Comparison of ENCODE assay signal across 8 mouse cellular contexts in the genomic region with DNA sequence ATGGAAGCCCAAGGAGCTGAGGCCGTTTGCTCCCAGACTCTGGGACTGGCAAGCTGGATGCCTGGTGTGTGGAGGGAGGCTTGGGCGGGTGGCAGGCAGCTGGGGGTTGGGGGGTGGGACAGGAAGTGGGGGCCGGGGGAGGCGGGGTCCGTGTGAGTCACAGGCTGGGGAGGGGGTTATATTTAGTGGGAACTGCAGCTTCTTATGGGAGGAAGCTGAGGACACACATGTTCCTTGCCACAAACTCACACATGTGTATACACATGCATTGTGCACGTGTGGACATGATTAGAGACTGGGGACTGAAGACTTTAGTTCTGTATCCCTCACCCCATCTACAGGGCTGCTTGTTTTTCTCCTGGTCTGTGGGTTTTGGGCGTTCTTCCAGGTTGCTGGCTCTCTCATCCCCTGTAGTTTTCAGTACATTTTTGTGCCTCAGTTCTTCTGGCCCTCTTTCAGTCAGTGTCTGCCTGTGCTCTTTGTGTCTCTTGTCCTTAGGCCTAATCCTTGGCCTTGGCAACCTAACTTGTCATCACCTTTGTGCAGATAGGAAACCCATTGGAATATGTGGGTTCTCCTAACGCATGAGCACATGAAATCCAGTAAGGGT. TPM values are rescaled to one million over a fixed set of nuclear protein-coding genes. Genes with fewer than 3 reads are reported as not detected.
DNase-seq lines count a peak whose midpoint lies in the region; ATAC-seq and TF ChIP-seq lines count a peak whose summit lies in the region.

No protein-coding gene starts in this region.

- peak overlapping the region; percentile 57 for H3K4me3 ChIP-seq in heart, embryonic 12.5 days
- no peak overlapping the region for H3K4me3 ChIP-seq in heart, adult 2 months
- H3K4me3 ChIP-seq in C2C12 (ENCODE audit: insufficient read depth, poor library complexity, severe bottlenecking), result peak overlapping the region; percentile 90
- peak overlapping the region; percentile 69 for H3K4me3 ChIP-seq in embryonic facial prominence, embryonic 14.5 days (ENCODE audit: low read depth, low read length)
- peak overlapping the region; percentile 47 for H3K4me3 ChIP-seq in limb, embryonic 11.5 days (ENCODE audit: low read depth, low read length)
- peak overlapping the region; percentile 62 for H3K4me3 ChIP-seq in stomach, embryonic 14.5 days (ENCODE audit: low read depth, low read length)

- peak overlapping the region; percentile 85 for H3K4me2 ChIP-seq in heart, embryonic 12.5 days
- H3K4me2 ChIP-seq in embryonic facial prominence, embryonic 14.5 days (ENCODE audit: low read depth, low read length), result peak overlapping the region; percentile 85
- H3K4me2 ChIP-seq in limb, embryonic 11.5 days (ENCODE audit: low read depth, severe bottlenecking), result peak overlapping the region; percentile 59
- H3K4me2 ChIP-seq in stomach, embryonic 14.5 days (replicated peaks; ENCODE audit: low read depth, low read length), result peak overlapping the region; percentile 86

- ATAC-seq in heart, embryonic 12.5 days (ENCODE audit: insufficient number of reproducible peaks, low FRiP score), result no peak
- ATAC-seq in embryonic facial prominence, embryonic 14.5 days (ENCODE audit: low read depth), result no peak
- ATAC-seq in limb, embryonic 11.5 days (ENCODE audit: insufficient number of reproducible peaks, low FRiP score, low TSS enrichment, low read depth), result no peak
- no peak for ATAC-seq in stomach, embryonic 14.5 days (ENCODE audit: insufficient number of reproducible peaks, insufficient read depth, low FRiP score, low read depth)

- H3ac ChIP-seq in C2C12 (ENCODE audit: control insufficient read depth, insufficient read length, low read depth), result peak overlapping the region; percentile 38

- H3K79me2 ChIP-seq in heart, adult 2 months (replicated peaks; ENCODE audit: control insufficient read depth, insufficient read depth, low read length), result no peaks in the 10 kb centered on the region
- peaks cover 69% of the 10 kb centered on the region for H3K79me2 ChIP-seq in C2C12 (ENCODE audit: control insufficient read depth, insufficient read depth)

- H3K79me3 ChIP-seq in C2C12 (ENCODE audit: low read depth), result peaks cover 40% of the 10 kb centered on the region

- TF ChIP-seq CTCF in heart, adult 2 months (IDR thresholded peaks at IDR 0.05), result no peak
- no peak for TF ChIP-seq CTCF in C2C12 (IDR thresholded peaks at IDR 0.05; ENCODE audit: control insufficient read depth, insufficient read depth, insufficient read length)

- peak overlapping the region; percentile 66 for H3K27ac ChIP-seq in heart, embryonic 12.5 days (ENCODE audit: poor library complexity, severe bottlenecking)
- no peak overlapping the region for H3K27ac ChIP-seq in heart, adult 2 months
- peak overlapping the region; percentile 94 for H3K27ac ChIP-seq in embryonic facial prominence, embryonic 14.5 days (replicated peaks; ENCODE audit: low read depth, low read length)
- peak overlapping the region; percentile 77 for H3K27ac ChIP-seq in limb, embryonic 11.5 days (replicated peaks; ENCODE audit: low read depth, low read length)
- peak overlapping the region; percentile 58 for H3K27ac ChIP-seq in stomach, embryonic 14.5 days (ENCODE audit: low read length)

- intact Hi-C loops in heart, adult 2 months (cut with DNase I), result no loop called here

- TF ChIP-seq POLR2A in heart, adult 2 months (IDR thresholded peaks at IDR 0.05; ENCODE audit: insufficient read depth, low read depth, low read length), result no peak

- H3K9ac ChIP-seq in heart, embryonic 12.5 days, result peak overlapping the region; percentile 34
- H3K9ac ChIP-seq in heart, adult 2 months (ENCODE audit: low read depth, low read length), result no peak overlapping the region
- H3K9ac ChIP-seq in embryonic facial prominence, embryonic 14.5 days (ENCODE audit: low read depth, low read length), result peak overlapping the region; percentile 85; the same call in 1 of the 2 replicates
- no peak overlapping the region; the same call in 1 of the 2 replicates for H3K9ac ChIP-seq in limb, embryonic 11.5 days (ENCODE audit: low read length)
- H3K9ac ChIP-seq in stomach, embryonic 14.5 days (replicated peaks; ENCODE audit: low read depth, low read length), result no peak overlapping the region

- DNase-seq in heart, adult 2 months, result no peak
- peak; percentile 64 for DNase-seq in embryonic facial prominence, embryonic 14.5 days (ENCODE audit: low spot score)
- DNase-seq in limb, embryonic 11.5 days (ENCODE audit: low spot score), result no peak
- DNase-seq in urinary bladder, postnatal 36 days (ENCODE audit: low spot score in 2 of 2), result no peak
- no peak for DNase-seq in kidney, postnatal 36 days

- H3K4me1 ChIP-seq in heart, embryonic 12.5 days (replicated peaks), result peaks cover 62% of the 10 kb centered on the region
- H3K4me1 ChIP-seq in heart, adult 2 months (ENCODE audit: control insufficient read depth, insufficient read depth, low read length), result peaks cover 1% of the 10 kb centered on the region; the same call in 1 of the 2 replicates
- H3K4me1 ChIP-seq in embryonic facial prominence, embryonic 14.5 days (ENCODE audit: control insufficient read depth, insufficient read depth, low read length), result peaks cover 38% of the 10 kb centered on the region
- peaks cover 45% of the 10 kb centered on the region for H3K4me1 ChIP-seq in limb, embryonic 11.5 days (ENCODE audit: control insufficient read depth, insufficient read depth, low read length)
- peaks cover 40% of the 10 kb centered on the region for H3K4me1 ChIP-seq in stomach, embryonic 14.5 days (ENCODE audit: control insufficient read depth, insufficient read depth, low read length)

- no peaks in the 10 kb centered on the region for H3K36me3 ChIP-seq in heart, embryonic 12.5 days
- H3K36me3 ChIP-seq in heart, adult 2 months (ENCODE audit: control insufficient read depth, insufficient read depth, low read length), result no peaks in the 10 kb centered on the region
- no peaks in the 10 kb centered on the region for H3K36me3 ChIP-seq in C2C12 (ENCODE audit: control insufficient read depth, insufficient read depth)
- H3K36me3 ChIP-seq in embryonic facial prominence, embryonic 14.5 days (ENCODE audit: control insufficient read depth, insufficient read depth, low read length), result no peaks in the 10 kb centered on the region
- H3K36me3 ChIP-seq in limb, embryonic 11.5 days (ENCODE audit: control insufficient read depth, insufficient read depth, low read length), result no peaks in the 10 kb centered on the region
- H3K36me3 ChIP-seq in stomach, embryonic 14.5 days (ENCODE audit: control insufficient read depth, insufficient read depth, low read length), result no peaks in the 10 kb centered on the region

- no peak for TF ChIP-seq EP300 in heart, adult 2 months (IDR thresholded peaks at IDR 0.05; ENCODE audit: insufficient read depth, low read depth, low read length)

- 22% methylated on average over 8 of the region's 8 CpGs for WGBS in heart, embryonic 12.5 days
- 27% methylated on average over 8 of the region's 8 CpGs for WGBS in heart, adult 2 months
- WGBS in embryonic facial prominence, embryonic 14.5 days, result 15% methylated on average over 7 of the region's 8 CpGs
- 15% methylated on average over 8 of the region's 8 CpGs for WGBS in limb, embryonic 11.5 days
- WGBS in stomach, embryonic 14.5 days, result 16% methylated on average over 8 of the region's 8 CpGs

- H3K27me3 ChIP-seq in heart, embryonic 12.5 days (replicated peaks), result no peaks in the 10 kb centered on the region
- H3K27me3 ChIP-seq in heart, adult 2 months (ENCODE audit: control insufficient read depth, insufficient read depth, low read length), result no peaks in the 10 kb centered on the region
- H3K27me3 ChIP-seq in C2C12 (ENCODE audit: control insufficient read depth, insufficient read depth, insufficient read length), result no peaks in the 10 kb centered on the region
- H3K27me3 ChIP-seq in embryonic facial prominence, embryonic 14.5 days (replicated peaks; ENCODE audit: control insufficient read depth, insufficient read depth, low read length), result no peaks in the 10 kb centered on the region
- no peaks in the 10 kb centered on the region for H3K27me3 ChIP-seq in limb, embryonic 11.5 days (ENCODE audit: control insufficient read depth, insufficient read depth, low read length)
- H3K27me3 ChIP-seq in stomach, embryonic 14.5 days (ENCODE audit: control insufficient read depth, insufficient read depth, low read length), result no peaks in the 10 kb centered on the region

- no peaks in the 10 kb centered on the region for H3K9me3 ChIP-seq in heart, embryonic 12.5 days (replicated peaks)
- no peaks in the 10 kb centered on the region for H3K9me3 ChIP-seq in embryonic facial prominence, embryonic 14.5 days (ENCODE audit: control insufficient read depth, low read length)
- no peaks in the 10 kb centered on the region for H3K9me3 ChIP-seq in limb, embryonic 11.5 days (ENCODE audit: control insufficient read depth, low read length)
- H3K9me3 ChIP-seq in stomach, embryonic 14.5 days (ENCODE audit: control insufficient read depth, low read depth, low read length), result no peaks in the 10 kb centered on the region

RNA-seq across cellular contexts. Expression of gene Dlg4, which starts 3.4 kb away (rescaled TPM):
- polyA plus RNA-seq in heart, embryonic 12.5 days (2016; fragmentation: Nextera tagmentation; extraction: Ambion mirVana), result 4.2 and 6.0 TPM in 2 replicates
- total RNA-seq in heart, adult 2 months (2021), result 1 to 10 TPM; 5.2 to 5.7 TPM
- 6.9 and 9.8 TPM in 2 replicates for polyA plus RNA-seq in heart, adult 2 months (2012; rRNA removed)
- 25.3 TPM for polyA plus RNA-seq in C2C12 (2012; fragmentation: generic; extraction: Trizol)
- polyA plus RNA-seq in embryonic facial prominence, embryonic 14.5 days (2014; fragmentation: Nextera tagmentation; extraction: Ambion mirVana), result 7.3 and 8.4 TPM in 2 replicates
- 10.0 and 10.8 TPM in 2 replicates for polyA plus RNA-seq in limb, embryonic 11.5 days (2014; fragmentation: Nextera tagmentation; extraction: Ambion mirVana)
- polyA plus RNA-seq in stomach, embryonic 14.5 days (2014; fragmentation: Nextera tagmentation; extraction: Ambion mirVana), result 12.4 and 13.8 TPM in 2 replicates

RNA-seq across cellular contexts. Expression of gene Acadvl, which starts 4.9 kb away (rescaled TPM):
- 126 and 129 TPM in 2 replicates for polyA plus RNA-seq in heart, embryonic 12.5 days (2016; fragmentation: Nextera tagmentation; extraction: Ambion mirVana)
- total RNA-seq in heart, adult 2 months (2021), result 1,000 to 10,000 TPM; 1,139 to 1,355 TPM
- 701 and 889 TPM in 2 replicates for polyA plus RNA-seq in heart, adult 2 months (2012; rRNA removed)
- 87.8 TPM for polyA plus RNA-seq in C2C12 (2012; fragmentation: generic; extraction: Trizol)
- polyA plus RNA-seq in embryonic facial prominence, embryonic 14.5 days (2014; fragmentation: Nextera tagmentation; extraction: Ambion mirVana), result 90.0 and 95.5 TPM in 2 replicates
- 52.9 and 53.5 TPM in 2 replicates for polyA plus RNA-seq in limb, embryonic 11.5 days (2014; fragmentation: Nextera tagmentation; extraction: Ambion mirVana)
- polyA plus RNA-seq in stomach, embryonic 14.5 days (2014; fragmentation: Nextera tagmentation; extraction: Ambion mirVana), result 61.3 and 62.7 TPM in 2 replicates

RNA-seq across cellular contexts. Expression of gene Dvl2, which starts 19.7 kb away (rescaled TPM):
- polyA plus RNA-seq in heart, embryonic 12.5 days (2016; fragmentation: Nextera tagmentation; extraction: Ambion mirVana), result 25.8 and 26.1 TPM in 2 replicates
- total RNA-seq in heart, adult 2 months (2021), result 1 to 10 TPM; 4.1 to 4.9 TPM
- 6.1 and 7.4 TPM in 2 replicates for polyA plus RNA-seq in heart, adult 2 months (2012; rRNA removed)
- polyA plus RNA-seq in C2C12 (2012; fragmentation: generic; extraction: Trizol), result 36.4 TPM
- 30.8 and 36.2 TPM in 2 replicates for polyA plus RNA-seq in embryonic facial prominence, embryonic 14.5 days (2014; fragmentation: Nextera tagmentation; extraction: Ambion mirVana)
- 47.3 and 52.0 TPM in 2 replicates for polyA plus RNA-seq in limb, embryonic 11.5 days (2014; fragmentation: Nextera tagmentation; extraction: Ambion mirVana)
- polyA plus RNA-seq in stomach, embryonic 14.5 days (2014; fragmentation: Nextera tagmentation; extraction: Ambion mirVana), result 29.0 and 29.9 TPM in 2 replicates

RNA-seq across cellular contexts. Expression of gene Phf23, which starts 24.6 kb away (rescaled TPM):
- 51.0 and 54.1 TPM in 2 replicates for polyA plus RNA-seq in heart, embryonic 12.5 days (2016; fragmentation: Nextera tagmentation; extraction: Ambion mirVana)
- 10 to 100 TPM; 18.1 to 22.8 TPM for total RNA-seq in heart, adult 2 months (2021)
- polyA plus RNA-seq in heart, adult 2 months (2012; rRNA removed), result 11.5 and 17.6 TPM in 2 replicates
- polyA plus RNA-seq in C2C12 (2012; fragmentation: generic; extraction: Trizol), result 93.4 TPM
- 47.0 and 49.3 TPM in 2 replicates for polyA plus RNA-seq in embryonic facial prominence, embryonic 14.5 days (2014; fragmentation: Nextera tagmentation; extraction: Ambion mirVana)
- 56.1 and 64.9 TPM in 2 replicates for polyA plus RNA-seq in limb, embryonic 11.5 days (2014; fragmentation: Nextera tagmentation; extraction: Ambion mirVana)
- 40.2 and 47.9 TPM in 2 replicates for polyA plus RNA-seq in stomach, embryonic 14.5 days (2014; fragmentation: Nextera tagmentation; extraction: Ambion mirVana)

RNA-seq across cellular contexts. Expression of gene Gabarap, which starts 29.2 kb away (rescaled TPM):
- polyA plus RNA-seq in heart, embryonic 12.5 days (2016; fragmentation: Nextera tagmentation; extraction: Ambion mirVana), result 445 and 451 TPM in 2 replicates
- 100 to 1,000 TPM; 284 to 340 TPM for total RNA-seq in heart, adult 2 months (2021)
- polyA plus RNA-seq in heart, adult 2 months (2012; rRNA removed), result 469 and 750 TPM in 2 replicates
- 362 TPM for polyA plus RNA-seq in C2C12 (2012; fragmentation: generic; extraction: Trizol)
- polyA plus RNA-seq in embryonic facial prominence, embryonic 14.5 days (2014; fragmentation: Nextera tagmentation; extraction: Ambion mirVana), result 577 and 590 TPM in 2 replicates
- 397 and 432 TPM in 2 replicates for polyA plus RNA-seq in limb, embryonic 11.5 days (2014; fragmentation: Nextera tagmentation; extraction: Ambion mirVana)
- polyA plus RNA-seq in stomach, embryonic 14.5 days (2014; fragmentation: Nextera tagmentation; extraction: Ambion mirVana), result 496 and 523 TPM in 2 replicates

Comparison
In these comparisons a context has a peak if more than half of its experiments do, and no peak if none do; other contexts are left out.
1. H3K9ac ChIP-seq: peak in heart, embryonic 12.5 days (single experiment) and embryonic facial prominence, embryonic 14.5 days (single experiment); none in heart, adult 2 months (single experiment), limb, embryonic 11.5 days (single experiment) and stomach, embryonic 14.5 days (single experiment).
2. Peak in every context shown above with its lines, with median percentiles within 50 percentile points of each other: H3K4me2 ChIP-seq.